Mouse (Mus musculus) kidney, postnatal 14 days (tissue): Measurements from ENCODE around the gene Padi3.

Source experiments
- DNase-seq: peaks from one replicate; pipeline ENCODE4 v3.0.0; 2022; ENCODE audit warnings: mixed read lengths

The Padi3 gene

DNA sequence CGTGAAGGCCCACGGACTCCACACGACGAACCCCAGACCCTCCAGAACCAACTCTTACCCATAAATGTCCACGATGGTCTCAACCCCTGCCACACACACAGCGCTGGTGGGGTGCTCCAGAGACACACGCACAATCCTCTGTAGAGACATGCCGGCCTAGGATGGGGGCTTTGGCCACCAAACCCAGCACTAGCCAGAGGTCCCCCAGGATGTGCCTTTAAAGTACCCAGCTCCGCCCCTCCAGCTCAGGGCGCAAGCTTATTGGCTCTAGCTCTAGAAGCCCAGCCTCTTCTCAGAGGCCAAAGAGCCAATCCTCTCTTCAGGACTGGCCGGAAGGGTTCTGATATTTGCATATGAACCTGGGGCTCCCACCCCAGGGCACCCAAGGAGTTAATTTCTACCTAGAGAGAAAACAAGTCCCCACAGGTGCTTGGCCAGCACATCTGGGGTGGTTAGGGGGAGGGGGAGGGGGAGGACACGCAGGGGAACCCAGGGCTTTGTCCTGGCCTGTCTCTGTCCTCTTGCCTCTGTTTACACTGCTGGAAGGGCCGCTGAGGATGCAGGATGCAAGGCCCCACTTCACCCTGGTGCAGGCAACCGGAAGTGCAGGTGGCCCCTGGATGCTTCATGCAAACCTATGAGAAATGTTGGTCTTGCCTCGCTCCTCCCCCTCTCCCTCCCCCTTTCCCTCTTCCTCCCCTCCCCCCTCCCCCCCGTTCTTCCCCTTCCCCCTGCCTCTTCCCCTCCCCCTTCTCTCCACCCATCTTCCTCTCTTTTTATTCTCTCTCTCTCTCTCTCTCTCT is at the start of gene Padi3:
Padi3 (minus strand) TSS at position 191 of the 803 bp plus-strand sequence.
- no peak for DNase-seq

DNA sequence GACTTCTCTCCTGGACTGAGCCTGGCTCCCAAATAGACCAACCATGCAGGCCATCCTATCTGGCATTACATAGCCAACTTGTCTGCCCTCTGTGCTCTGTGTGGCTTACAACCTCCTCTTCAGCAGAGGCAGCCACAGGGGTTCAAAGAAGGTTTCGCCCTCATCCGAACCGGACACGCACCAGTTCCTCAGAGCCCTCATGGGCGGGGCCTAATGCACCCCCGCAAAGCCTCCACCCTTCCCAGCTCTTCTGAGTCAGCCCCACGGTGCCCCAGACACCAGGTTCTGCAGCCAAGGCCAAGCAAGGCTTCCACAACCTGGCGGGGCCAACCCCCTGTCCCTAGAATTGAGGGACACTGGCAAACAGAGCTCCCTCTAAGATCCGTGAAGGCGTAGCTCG is 48.8 kb upstream of the Padi3 start:
- no peak for DNase-seq

- no peak for DNase-seq
These were observed 47.4 kb upstream of the Padi3 start for GRCm38 (mm10) chr4:140857813-140858212.

DNA sequence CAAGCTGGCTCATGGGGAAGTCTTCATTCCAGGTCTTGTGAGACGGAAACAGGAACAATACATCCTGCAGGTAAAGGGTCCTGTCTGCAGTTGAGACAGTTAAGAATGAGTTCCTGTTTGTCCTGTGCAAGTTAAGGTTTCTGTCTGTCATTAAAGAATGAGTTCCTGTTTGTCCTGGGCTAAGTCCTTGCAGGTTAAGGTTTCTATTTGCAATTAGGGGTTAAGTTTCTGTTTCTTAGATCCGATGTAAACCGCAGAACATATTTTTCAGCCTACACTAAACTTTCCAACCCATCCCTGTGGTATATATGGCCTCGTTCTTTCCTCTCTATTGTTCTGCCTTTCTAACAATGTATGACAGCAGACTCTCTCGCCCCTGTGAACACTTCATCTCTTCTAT is 46.6 kb upstream of the Padi3 start:
- no peak for DNase-seq

DNA sequence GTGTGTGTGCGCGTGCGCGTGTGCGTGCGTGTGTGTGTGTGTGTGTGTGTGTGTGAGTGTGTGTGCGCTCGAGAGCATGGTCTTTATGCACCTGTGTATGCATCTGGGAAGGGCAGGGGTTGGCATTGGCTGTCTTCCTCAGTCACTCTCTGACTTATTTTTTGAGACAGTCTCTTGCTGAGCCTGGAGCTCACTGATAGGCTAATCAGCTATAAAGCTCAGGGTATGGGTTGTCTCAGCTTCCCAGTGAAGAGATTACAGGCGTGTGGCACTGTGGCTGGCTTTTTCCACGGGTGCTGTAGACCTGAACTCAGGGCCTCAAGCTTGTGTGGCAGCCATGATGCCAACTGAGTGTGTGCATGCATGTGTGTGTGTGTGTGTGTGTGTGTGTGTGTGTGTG is 44.7 kb upstream of the Padi3 start:
- DNase-seq = no peak

- no peak for DNase-seq
These were observed 44.0 kb upstream of the Padi3 start for GRCm38 (mm10) chr4:140854455-140854864.

GRCm38 (mm10) chr4:140853626-140854025 is 43.2 kb upstream of the Padi3 start:
- DNase-seq = no peak

DNA sequence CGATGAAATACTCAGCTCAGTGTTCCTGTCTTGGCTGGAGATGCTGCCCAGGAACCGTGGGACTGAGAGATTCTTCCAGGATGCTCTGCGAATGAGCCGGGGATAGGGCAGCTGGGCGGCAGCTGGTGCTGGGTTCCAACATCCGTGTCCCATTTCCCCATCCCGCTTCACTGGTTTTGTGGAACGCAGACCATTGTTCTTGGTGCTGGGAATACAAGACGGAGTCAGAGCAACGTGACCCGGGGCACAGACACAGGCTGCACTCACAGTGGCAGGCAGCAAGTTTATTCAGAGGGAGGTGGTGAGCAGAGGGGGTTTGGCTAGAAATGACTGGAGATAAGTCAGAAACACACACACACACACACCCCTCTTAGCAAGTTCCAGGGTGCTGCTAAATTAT is 38.9 kb upstream of the Padi3 start:
- no peak for DNase-seq

GRCm38 (mm10) chr4:140845666-140846065 is 35.2 kb upstream of the Padi3 start, which contains the start of gene Padi1:
Gene Padi1, minus strand, starts transcription at chr4:140845778.
- DNase-seq = no peak

DNA sequence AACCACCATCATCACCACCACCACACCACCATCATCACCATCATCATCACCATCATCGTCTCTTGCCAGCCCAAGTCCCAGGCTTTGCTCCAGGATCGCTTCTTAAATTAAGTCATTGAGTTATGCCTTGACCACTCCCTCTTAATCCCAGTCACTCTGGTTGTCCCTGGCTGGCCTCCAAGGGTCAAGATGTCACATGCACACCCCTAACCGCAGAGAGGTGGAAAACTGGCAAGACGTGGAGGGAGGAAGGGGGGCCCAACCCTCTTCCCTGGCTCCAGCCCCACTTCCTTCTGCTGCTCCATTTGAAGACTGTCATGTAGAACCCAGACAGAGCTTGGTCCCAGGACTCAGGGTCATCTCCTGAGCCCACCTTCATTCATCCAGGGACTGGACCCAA is 34.5 kb upstream of the Padi3 start:
- no peak for DNase-seq

- DNase-seq = no peak
These were observed 33.3 kb upstream of the Padi3 start for GRCm38 (mm10) chr4:140843670-140844280.

- no peak for DNase-seq
These were observed 32.5 kb upstream of the Padi3 start for GRCm38 (mm10) chr4:140842909-140843308.

DNA sequence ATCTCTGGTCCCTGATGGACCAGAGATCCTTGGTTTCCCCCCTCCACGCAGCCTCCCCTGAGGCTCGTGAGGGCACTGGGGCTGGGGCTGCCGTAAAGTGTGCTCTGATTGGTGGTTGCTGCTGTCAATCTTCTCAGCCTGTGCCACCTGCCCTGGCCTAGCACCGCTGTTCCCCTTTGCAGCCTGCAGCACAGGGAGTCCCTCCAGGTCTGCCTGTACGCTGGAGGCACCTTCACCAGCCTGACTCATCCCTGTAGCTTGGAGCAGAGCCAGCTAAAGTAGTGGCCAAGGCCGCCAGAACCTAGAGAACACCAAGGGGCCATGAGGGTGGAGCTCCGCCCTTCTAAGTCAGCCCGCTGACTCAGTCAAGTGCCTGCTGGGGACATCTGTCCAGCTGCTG is 27.4 kb upstream of the Padi3 start:
- DNase-seq = peak; percentile 12

GRCm38 (mm10) chr4:140836208-140836866 is 25.9 kb upstream of the Padi3 start:
- no peak for DNase-seq

GRCm38 (mm10) chr4:140835682-140836081 is 25.2 kb upstream of the Padi3 start:
- peak; percentile 25 for DNase-seq

DNA sequence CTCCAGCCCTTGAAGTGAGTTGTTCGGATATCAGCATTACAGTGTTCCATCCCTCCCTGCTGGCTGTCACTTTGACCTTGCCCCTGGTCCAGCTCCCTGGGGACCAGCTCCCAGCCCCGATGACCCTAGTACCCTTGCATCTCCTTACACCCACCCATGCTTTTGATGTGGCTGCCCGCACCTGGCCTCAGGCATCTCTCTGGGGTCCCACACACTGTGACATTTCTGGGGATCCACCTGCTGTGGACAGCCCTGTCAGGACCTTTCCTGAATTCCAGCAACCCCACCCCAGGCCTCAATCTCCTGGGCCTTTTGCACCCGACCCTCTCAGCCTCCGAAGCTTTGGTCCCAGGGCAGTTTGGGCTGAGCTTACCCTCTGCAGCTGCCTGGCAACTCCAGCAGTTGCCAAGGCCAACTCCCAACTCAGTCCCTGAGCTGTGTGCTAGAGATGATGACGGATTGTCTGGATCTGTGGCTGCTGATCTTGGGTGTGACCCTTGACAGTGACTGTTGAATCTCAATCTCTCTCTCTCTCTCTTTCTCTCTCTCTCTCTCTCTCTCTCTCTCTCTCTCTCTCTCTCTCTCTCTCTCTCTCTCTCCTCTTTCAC is 24.0 kb upstream of the Padi3 start:
- DNase-seq = no peak

DNA sequence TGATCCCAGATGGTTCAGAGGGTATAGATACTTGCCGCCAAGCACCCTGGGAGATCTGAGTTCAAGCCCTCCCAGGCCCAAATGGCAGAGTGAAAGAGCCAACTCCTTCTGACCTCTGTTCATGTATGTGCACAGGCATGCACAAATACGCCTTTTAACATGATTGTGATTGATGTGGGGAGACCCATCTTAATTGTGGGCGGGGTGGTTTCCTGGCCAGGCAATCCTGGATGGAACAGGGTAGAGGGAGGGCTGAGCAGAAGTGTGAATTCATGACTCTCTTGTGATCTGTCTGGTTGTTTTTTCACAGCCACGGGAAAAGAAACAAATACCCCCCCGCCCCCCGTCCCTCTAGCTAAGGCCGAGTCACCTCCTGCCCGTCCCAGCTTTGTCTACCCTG is 22.4 kb upstream of the Padi3 start:
- no peak for DNase-seq

DNA sequence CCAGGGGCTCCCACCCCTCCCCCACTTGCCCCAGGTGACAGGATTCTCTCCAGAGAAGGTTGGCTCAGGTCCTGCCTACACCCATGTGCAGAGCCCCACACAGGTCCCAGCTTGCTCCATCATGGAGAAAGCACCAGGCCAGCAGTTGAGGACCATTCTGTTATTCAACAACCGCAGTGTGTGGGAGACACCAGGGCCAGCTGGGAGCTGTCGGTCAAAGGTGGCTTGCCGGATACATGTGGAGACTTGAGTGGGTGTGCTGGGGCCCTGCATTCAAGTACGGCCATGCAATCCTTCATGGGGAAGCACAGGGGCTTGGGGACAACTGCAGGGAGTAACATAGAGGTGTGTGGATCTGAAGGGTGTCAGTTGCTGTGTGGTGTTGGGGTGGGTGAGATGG is 21.4 kb upstream of the Padi3 start:
- DNase-seq = no peak

DNA sequence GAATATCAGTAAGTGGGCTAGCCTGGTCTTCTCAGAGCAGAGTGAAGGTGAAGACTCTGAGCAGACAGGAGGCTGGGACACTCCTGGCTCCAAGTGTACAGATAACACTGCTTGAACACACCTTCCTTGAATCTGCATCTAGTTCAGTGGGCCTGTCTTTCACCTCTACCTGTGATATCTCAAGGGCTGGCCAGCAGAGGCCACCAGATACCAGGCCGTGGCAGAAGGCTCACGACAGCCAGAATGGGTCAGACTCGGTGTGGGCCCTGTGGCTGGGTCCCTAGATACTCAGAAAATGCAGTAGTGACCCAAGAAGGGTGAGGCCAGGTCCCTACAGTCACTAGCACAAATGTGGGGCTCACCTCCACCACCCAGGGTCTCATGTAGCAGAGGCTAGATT is 16.8 kb upstream of the Padi3 start:
- DNase-seq = no peak

DNA sequence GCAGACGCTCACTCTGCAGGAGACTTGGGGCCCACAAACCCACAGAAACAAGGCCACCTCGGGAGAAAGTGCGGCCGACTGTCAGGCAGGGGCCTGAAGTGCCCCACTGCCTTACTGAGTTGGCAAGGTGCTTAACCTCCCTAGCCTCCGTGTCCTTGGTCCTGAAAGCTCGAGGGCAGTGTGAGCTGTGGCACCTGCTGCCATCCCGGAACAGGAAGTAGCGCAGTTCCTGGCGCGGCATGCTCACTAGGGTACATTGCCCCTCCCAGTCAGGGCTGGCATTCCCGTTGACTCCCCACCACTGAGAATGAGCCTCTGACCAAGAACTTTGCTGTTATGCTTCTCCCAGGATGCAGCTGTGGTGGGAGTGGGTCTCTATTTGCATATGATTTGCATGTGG is 15.5 kb upstream of the Padi3 start:
- no peak for DNase-seq

DNA sequence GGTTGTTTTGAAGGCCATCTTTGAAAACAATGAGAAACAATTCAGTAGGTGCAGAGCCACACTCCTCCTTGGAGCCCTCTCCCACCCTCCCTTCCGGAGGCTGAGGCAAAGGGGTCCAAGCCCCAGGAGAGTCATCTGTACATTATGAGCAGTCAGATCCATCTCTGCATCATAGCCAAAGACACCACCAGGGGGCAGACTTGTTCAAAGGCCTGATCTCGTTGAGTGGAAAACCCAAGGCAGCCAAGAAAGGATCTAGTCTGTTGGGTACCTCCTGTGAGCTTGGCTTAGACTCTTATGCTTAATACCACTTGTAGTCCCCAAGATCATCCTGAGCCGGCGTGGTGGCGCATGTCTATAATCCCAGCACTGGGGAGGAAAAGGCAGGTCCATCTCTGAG is 11.5 kb upstream of the Padi3 start:
- DNase-seq = peak; percentile 27

DNA sequence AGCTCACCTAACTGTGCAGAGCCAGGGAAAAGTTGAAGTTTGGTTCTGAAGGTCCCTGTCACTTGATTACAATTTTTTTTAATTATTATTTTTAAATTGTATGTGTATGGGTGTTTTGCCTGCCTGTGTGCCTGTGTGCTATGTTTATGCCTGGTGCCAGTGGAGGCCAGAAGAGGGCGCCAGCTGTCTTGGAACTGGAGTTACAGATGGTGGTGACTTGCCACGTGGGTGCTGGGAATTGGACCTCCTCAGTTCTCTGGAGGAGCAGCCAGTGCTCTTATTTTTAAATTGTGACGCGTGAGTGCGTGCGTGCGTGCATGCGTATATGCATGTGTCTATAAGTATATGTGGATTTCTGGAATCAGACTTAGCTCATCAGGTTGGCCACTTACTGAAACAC is 7.0 kb upstream of the Padi3 start:
- DNase-seq = no peak
